Mouse (Mus musculus): ENCODE data around the gene Gda. TPM values are rescaled to one million over a fixed set of nuclear protein-coding genes. Genes with fewer than 3 reads are reported as not detected.

Gene Gda
- polyA plus RNA-seq, 1 experiment from 2014 or later: 0.08 TPM

DNA sequence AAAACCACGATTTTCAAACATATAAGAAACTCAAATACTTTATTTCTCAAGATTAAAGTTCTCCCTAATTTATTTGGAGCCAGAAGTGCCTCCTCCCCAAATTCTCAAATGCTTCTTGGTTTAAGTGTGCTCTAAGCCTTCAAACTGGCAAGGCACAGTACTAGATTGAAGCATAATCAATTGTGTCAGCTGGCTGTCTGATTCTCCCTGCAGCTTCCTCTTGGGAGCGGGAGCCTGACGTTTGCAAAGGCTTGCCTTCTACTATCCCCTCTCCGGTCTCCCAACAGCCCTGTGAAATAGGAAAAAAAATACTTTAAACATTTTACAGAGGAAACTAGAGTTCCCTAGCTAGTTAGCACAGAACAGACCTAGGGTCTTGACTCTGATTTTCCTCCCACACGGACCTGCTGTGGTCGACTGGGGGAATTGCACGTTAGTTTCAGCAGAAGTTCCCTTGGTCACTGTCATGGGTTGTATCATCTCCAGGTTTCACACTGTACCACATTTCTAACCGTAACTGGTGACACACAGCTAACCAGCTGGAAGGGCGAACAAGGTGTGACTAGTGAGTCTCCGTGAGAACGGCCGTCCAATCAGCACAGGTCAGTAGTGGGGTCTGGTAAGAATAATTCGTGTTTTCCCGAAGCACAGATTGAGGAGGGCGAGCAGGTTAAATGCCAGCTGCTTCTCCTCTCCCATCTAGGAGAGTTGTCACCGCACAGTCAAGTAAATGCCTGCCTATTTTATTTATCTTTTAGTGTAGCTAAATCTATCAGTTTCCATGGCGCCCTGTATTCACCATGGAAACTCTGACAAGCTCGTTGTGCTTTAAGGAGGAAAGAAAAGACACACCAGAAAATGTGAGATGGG is 6.2 kb upstream of the Gda start:
- WGBS: 60% methylated on average over 18 of the region's 18 CpGs
- Histone ChIP-seq H3K27me3 (ENCODE audit: control insufficient read depth, insufficient read depth, low read length) (no peaks in the 10 kb centered on the region), H3K9me3 (ENCODE audit: control insufficient read depth, low read length) (no peaks in the 10 kb centered on the region), H3K4me3 (ENCODE audit: control insufficient read depth in 1 of 2, insufficient read depth in 1 of 2, low read depth in 1 of 2, low read length in 2 of 2) (no peak overlapping the region), H3K4me2 (ENCODE audit: low read length) (no peak overlapping the region), H3K27ac (replicated peaks in 1 of 2; ENCODE audit: control insufficient read depth in 1 of 2, insufficient read depth in 1 of 2, low read depth in 2 of 2, low read length in 2 of 2) (no peak overlapping the region), H3K36me3 (ENCODE audit: control insufficient read depth, insufficient read depth, low read length) (no peaks in the 10 kb centered on the region), H3K4me1 (ENCODE audit: control insufficient read depth in 2 of 2, insufficient read depth in 2 of 2, low read length in 2 of 2) (no peaks in the 10 kb centered on the region), H3K9ac (ENCODE audit: low read length) (no peak overlapping the region)
- ATAC-seq (ENCODE audit: insufficient number of reproducible peaks, insufficient read depth, low FRiP score, low read depth): no peak

DNA sequence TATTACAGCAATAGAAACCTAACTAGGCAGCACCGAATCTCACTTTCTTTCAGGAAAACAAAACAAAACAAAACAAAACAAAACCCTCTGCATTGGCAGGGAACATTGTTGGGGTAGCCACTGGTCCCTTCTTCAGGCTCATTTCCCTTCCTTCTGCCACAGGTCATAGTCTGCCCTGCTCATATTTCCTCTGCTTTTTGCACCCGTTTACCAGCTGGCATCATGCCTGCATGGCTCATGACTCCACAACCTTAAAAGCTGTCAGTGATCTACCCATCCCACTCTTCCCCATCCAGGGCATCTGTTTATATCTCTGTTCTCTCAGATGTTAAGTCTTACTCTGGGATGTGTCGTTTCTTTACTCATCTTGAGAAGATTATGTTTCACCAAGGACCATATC is 5.3 kb upstream of the Gda start:
- peaks cover 4% of the 10 kb centered on the region for H3K27me3 ChIP-seq (ENCODE audit: control insufficient read depth, insufficient read depth, low read length)
- H3K36me3 ChIP-seq (ENCODE audit: control insufficient read depth, insufficient read depth, low read length): no peaks in the 10 kb centered on the region
- no peaks in the 10 kb centered on the region for H3K4me1 ChIP-seq (ENCODE audit: control insufficient read depth in 2 of 2, insufficient read depth in 2 of 2, low read length in 2 of 2)
- no peak overlapping the region for H3K9ac ChIP-seq (ENCODE audit: low read length)
- ATAC-seq (ENCODE audit: insufficient number of reproducible peaks, insufficient read depth, low FRiP score, low read depth): no peak
- no peak overlapping the region for H3K4me3 ChIP-seq (ENCODE audit: control insufficient read depth in 1 of 2, insufficient read depth in 1 of 2, low read depth in 1 of 2, low read length in 2 of 2)
- WGBS: 51% methylated on average over 3 of the region's 3 CpGs
- H3K27ac ChIP-seq (replicated peaks in 1 of 2; ENCODE audit: control insufficient read depth in 1 of 2, insufficient read depth in 1 of 2, low read depth in 2 of 2, low read length in 2 of 2): no peak overlapping the region
- H3K4me2 ChIP-seq (ENCODE audit: low read length): no peak overlapping the region
- H3K9me3 ChIP-seq (ENCODE audit: control insufficient read depth, low read length): no peaks in the 10 kb centered on the region

DNA sequence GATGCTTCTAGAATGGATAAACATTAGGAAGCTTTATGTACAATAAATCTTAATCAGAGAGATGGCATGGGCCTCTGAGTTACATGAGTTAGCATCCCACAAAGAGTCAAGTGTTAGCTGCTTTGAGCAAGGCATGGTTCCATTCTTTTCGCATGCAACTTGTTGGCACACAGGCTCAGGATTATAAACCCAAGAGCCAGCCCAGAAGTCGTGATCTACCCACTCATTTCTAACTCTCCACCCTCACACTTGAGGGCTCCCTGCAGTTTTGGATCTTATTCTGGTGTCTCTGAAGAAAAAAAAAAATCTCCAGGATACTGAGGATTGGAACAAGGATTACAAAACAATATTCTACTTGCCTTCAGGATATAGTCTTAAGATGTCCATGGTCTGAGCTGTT is 4.5 kb upstream of the Gda start:
- H3K27me3 ChIP-seq (ENCODE audit: control insufficient read depth, insufficient read depth, low read length): peaks cover 10% of the 10 kb centered on the region
- no peak overlapping the region for H3K4me2 ChIP-seq (ENCODE audit: low read length)
- H3K9ac ChIP-seq (ENCODE audit: low read length): no peak overlapping the region
- no peak overlapping the region for H3K4me3 ChIP-seq (ENCODE audit: control insufficient read depth in 1 of 2, insufficient read depth in 1 of 2, low read depth in 1 of 2, low read length in 2 of 2)
- H3K4me1 ChIP-seq (ENCODE audit: control insufficient read depth in 2 of 2, insufficient read depth in 2 of 2, low read length in 2 of 2): no peaks in the 10 kb centered on the region
- H3K27ac ChIP-seq (replicated peaks in 1 of 2; ENCODE audit: control insufficient read depth in 1 of 2, insufficient read depth in 1 of 2, low read depth in 2 of 2, low read length in 2 of 2): no peak overlapping the region
- no peaks in the 10 kb centered on the region for H3K36me3 ChIP-seq (ENCODE audit: control insufficient read depth, insufficient read depth, low read length)
- no peaks in the 10 kb centered on the region for H3K9me3 ChIP-seq (ENCODE audit: control insufficient read depth, low read length)
- ATAC-seq (ENCODE audit: insufficient number of reproducible peaks, insufficient read depth, low FRiP score, low read depth): no peak
- 74% methylated on average over 2 of the region's 2 CpGs for WGBS

DNA sequence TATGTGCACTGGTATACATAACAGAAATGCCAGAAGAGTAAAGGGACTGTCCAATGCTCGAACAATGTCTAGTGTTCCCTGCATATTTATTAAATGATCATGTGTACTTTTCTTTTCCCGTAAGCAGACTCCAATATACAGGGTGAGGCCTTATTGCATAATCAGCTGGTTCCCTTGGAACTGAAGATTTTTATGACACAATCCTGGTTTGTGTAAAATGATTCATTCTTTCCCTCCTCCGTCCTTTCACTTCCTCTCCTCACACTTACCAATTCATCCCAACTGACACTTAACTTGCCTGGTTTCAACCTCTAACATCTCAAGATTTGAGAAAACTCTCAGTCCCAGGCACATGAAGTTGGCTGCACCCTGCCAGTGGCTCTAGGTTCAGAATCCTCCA is 3.5 kb upstream of the Gda start:
- no peak overlapping the region for H3K4me3 ChIP-seq (ENCODE audit: control insufficient read depth in 1 of 2, insufficient read depth in 1 of 2, low read depth in 1 of 2, low read length in 2 of 2)
- no peak overlapping the region for H3K4me2 ChIP-seq (ENCODE audit: low read length)
- no peaks in the 10 kb centered on the region for H3K36me3 ChIP-seq (ENCODE audit: control insufficient read depth, insufficient read depth, low read length)
- no peaks in the 10 kb centered on the region for H3K9me3 ChIP-seq (ENCODE audit: control insufficient read depth, low read length)
- no peaks in the 10 kb centered on the region for H3K4me1 ChIP-seq (ENCODE audit: control insufficient read depth in 2 of 2, insufficient read depth in 2 of 2, low read length in 2 of 2)
- no peak for ATAC-seq (ENCODE audit: insufficient number of reproducible peaks, insufficient read depth, low FRiP score, low read depth)
- WGBS: 77% methylated on average over 3 of the region's 3 CpGs
- H3K27ac ChIP-seq (replicated peaks in 1 of 2; ENCODE audit: control insufficient read depth in 1 of 2, insufficient read depth in 1 of 2, low read depth in 2 of 2, low read length in 2 of 2): no peak overlapping the region
- H3K9ac ChIP-seq (ENCODE audit: low read length): no peak overlapping the region
- H3K27me3 ChIP-seq (ENCODE audit: control insufficient read depth, insufficient read depth, low read length): peaks cover 20% of the 10 kb centered on the region

DNA sequence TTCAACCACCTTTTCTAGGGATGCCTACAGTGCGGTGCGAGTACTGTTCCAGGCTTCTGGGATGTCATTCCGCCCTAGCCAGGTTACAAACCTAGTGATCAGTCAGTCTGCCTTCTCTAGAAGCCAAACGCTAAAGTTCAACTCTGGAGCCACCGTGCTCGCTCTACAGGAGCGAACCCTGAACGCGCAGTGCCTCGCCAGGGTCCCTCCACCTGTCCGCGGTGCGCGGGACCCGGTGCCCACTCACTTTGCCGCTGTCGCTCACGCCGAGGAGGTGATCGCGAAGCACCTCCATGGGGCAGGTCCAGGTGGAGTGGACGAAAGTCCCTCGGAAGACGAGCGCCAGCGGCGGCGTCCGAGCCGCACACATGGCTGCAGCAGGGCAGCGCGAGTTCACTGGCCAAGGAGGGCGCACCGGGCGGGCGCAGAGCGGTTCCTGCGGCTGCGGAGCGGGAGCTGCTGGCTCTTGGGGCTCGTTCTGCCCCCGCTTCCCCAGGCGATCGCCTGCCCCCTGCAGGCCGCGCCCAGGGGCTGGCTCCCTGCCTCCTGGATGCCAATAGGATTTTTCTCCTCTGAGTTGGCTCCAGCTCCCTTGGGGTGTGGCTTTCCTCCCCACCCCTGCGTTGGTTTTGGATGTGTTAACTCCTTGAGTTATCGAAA is 994 bp downstream of the Gda start:
- Histone ChIP-seq H3K4me1 (ENCODE audit: control insufficient read depth in 2 of 2, insufficient read depth in 2 of 2, low read length in 2 of 2) (no peaks in the 10 kb centered on the region), H3K4me3 (ENCODE audit: control insufficient read depth in 1 of 2, insufficient read depth in 1 of 2, low read depth in 1 of 2, low read length in 2 of 2) (peak overlapping the region; percentile 41 to 51), H3K9ac (ENCODE audit: low read length) (peak overlapping the region; percentile 58; the same call in 1 of the 2 replicates), H3K36me3 (ENCODE audit: control insufficient read depth, insufficient read depth, low read length) (no peaks in the 10 kb centered on the region), H3K27me3 (ENCODE audit: control insufficient read depth, insufficient read depth, low read length) (peaks cover 31% of the 10 kb centered on the region), H3K4me2 (ENCODE audit: low read length) (peak overlapping the region; percentile 92), H3K27ac (replicated peaks in 1 of 2; ENCODE audit: control insufficient read depth in 1 of 2, insufficient read depth in 1 of 2, low read depth in 2 of 2, low read length in 2 of 2) (no peak overlapping the region), H3K9me3 (ENCODE audit: control insufficient read depth, low read length) (0 out of 2 replicates have a peak, but pooled peaks cover 3% of the 10 kb centered on the region)
- WGBS: 2% methylated on average over 48 of the region's 48 CpGs
- no peak for ATAC-seq (ENCODE audit: insufficient number of reproducible peaks, insufficient read depth, low FRiP score, low read depth)

DNA sequence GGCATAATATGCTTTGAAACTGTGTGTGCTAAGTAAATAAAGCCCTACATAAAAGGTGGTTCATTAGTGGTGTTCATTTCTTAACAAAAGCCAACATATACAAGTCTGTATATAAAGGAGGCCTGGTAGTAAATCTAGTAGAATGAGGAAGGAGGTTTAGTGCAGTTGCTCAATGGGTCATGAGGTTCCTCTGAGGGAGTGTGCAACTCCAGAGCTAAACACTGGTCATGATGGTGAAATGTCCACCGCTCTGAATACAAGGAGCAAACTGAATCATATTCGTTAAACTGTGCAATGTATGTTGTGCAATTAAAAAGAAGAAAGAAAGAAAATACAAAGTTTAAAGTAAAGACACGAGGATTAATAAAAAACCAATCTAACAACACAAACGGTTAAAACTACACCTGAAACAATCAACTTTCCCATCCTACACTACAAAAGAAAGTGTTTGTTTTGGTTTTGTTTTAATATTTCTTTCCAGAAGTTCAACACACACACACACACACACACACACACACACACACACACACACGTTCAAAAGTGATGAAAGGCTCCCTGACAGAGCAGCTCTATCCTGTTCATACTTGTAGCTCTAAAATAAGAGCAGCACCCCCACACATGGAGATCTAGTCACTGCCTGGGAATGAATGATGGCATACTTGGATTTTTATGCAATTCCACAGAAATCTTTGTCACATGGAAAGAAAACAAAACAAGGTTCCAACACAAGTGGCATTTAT is 11.9 kb downstream of the Gda start:
- Histone ChIP-seq H3K4me3 (ENCODE audit: control insufficient read depth in 1 of 2, insufficient read depth in 1 of 2, low read depth in 1 of 2, low read length in 2 of 2) (no peak overlapping the region), H3K4me1 (ENCODE audit: control insufficient read depth in 2 of 2, insufficient read depth in 2 of 2, low read length in 2 of 2) (no peaks in the 10 kb centered on the region), H3K27ac (replicated peaks in 1 of 2; ENCODE audit: control insufficient read depth in 1 of 2, insufficient read depth in 1 of 2, low read depth in 2 of 2, low read length in 2 of 2) (no peak overlapping the region), H3K36me3 (ENCODE audit: control insufficient read depth, insufficient read depth, low read length) (no peaks in the 10 kb centered on the region), H3K9ac (ENCODE audit: low read length) (no peak overlapping the region), H3K9me3 (ENCODE audit: control insufficient read depth, low read length) (0 out of 2 replicates have a peak, but pooled peaks cover 4% of the 10 kb centered on the region), H3K27me3 (ENCODE audit: control insufficient read depth, insufficient read depth, low read length) (no peaks in the 10 kb centered on the region), H3K4me2 (ENCODE audit: low read length) (no peak overlapping the region)
- no peak for ATAC-seq (ENCODE audit: insufficient number of reproducible peaks, insufficient read depth, low FRiP score, low read depth)
- 68% methylated on average over 5 of the region's 5 CpGs for WGBS

DNA sequence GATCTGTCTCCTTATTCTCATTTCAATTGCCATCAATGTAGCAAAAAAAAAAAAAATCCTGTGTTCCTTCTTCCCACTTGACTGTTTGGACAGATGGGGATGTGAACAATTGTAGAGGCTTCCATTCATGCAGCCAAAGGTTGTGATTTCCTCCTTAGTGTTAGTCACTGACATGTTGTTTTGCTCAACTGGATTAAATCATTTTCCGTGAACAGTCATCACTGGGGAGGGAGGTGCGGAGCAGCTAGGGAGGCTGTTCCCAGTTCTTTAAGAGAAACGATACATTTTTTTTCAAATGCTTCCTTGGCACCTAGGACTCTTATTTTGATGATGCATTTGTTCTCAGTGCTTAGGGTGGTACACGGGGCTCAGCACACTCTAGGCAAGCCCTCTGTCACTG is 15.8 kb downstream of the Gda start:
- 69% methylated on average over 4 of the region's 4 CpGs for WGBS
- Histone ChIP-seq H3K9me3 (ENCODE audit: control insufficient read depth, low read length) (0 out of 2 replicates have a peak, but pooled peaks cover 4% of the 10 kb centered on the region), H3K27me3 (ENCODE audit: control insufficient read depth, insufficient read depth, low read length) (no peaks in the 10 kb centered on the region)

More for the DNA sequence above, 15.8 kb downstream of the Gda start:
- Histone ChIP-seq H3K4me1 (ENCODE audit: control insufficient read depth in 2 of 2, insufficient read depth in 2 of 2, low read length in 2 of 2) (no peaks in the 10 kb centered on the region), H3K4me3 (ENCODE audit: control insufficient read depth in 1 of 2, insufficient read depth in 1 of 2, low read depth in 1 of 2, low read length in 2 of 2) (no peak overlapping the region), H3K4me2 (ENCODE audit: low read length) (no peak overlapping the region), H3K27ac (replicated peaks in 1 of 2; ENCODE audit: control insufficient read depth in 1 of 2, insufficient read depth in 1 of 2, low read depth in 2 of 2, low read length in 2 of 2) (no peak overlapping the region), H3K36me3 (ENCODE audit: control insufficient read depth, insufficient read depth, low read length) (no peaks in the 10 kb centered on the region), H3K9ac (ENCODE audit: low read length) (no peak overlapping the region)
- no peak for ATAC-seq (ENCODE audit: insufficient number of reproducible peaks, insufficient read depth, low FRiP score, low read depth)

All from heart, embryonic 14.5 days (tissue).